Mouse (Mus musculus) lung, postnatal 0 days (tissue): ENCODE data around the gene Mroh2a.

Source experiments
- CTCF ChIP-seq: IDR thresholded peaks from 2 replicates; pipeline ENCODE4 v1.5.1; 2016; ENCODE audit warnings: antibody characterized with exemption, mild to moderate bottlenecking
- EP300 ChIP-seq: IDR thresholded peaks from 2 replicates; pipeline ENCODE4 v1.6.1; 2016; ENCODE audit warnings: antibody characterized with exemption, mild to moderate bottlenecking, control low read depth

DNA sequence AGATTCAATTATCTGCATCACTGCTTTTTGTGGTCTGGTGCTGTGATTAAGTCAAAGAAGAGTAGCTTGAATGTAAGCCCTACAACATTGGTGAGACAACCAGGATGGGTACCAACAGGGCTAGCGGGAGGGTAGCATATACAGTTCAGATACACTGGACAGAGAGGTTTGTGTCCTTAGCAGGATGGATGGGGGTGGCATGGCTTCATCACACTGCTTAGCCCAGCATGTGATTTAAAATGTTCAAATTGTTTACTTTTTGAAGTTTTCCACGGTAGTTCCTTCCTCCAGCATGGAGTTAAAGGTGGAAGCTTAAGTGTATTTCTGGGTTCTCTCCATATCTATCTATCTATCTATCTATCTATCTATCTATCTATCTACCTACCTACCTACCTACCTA lies 62.4 kb downstream of the Mroh2a start:
- TF ChIP-seq EP300: no peak
- TF ChIP-seq CTCF: no peak
